Mouse (Mus musculus) heart, adult 2 months (tissue): ENCODE measurements around the gene Pla2g4b.

ENCODE experiments used
- CTCF ChIP-seq: fragments of 200-600 bp; IDR thresholded peaks from 2 replicates; pipeline ENCODE4 v1.8.1; 2022; ENCODE audit warnings: antibody characterized with exemption, mild to moderate bottlenecking, moderate library complexity
- POLR2A ChIP-seq: fragments of 200-500 bp; IDR thresholded peaks from 2 replicates; pipeline ENCODE4 v1.6.1; 2011; ENCODE audit warnings: mild to moderate bottlenecking, low read depth, low read length, control low read depth; ENCODE audit not compliant: insufficient read depth

DNA sequence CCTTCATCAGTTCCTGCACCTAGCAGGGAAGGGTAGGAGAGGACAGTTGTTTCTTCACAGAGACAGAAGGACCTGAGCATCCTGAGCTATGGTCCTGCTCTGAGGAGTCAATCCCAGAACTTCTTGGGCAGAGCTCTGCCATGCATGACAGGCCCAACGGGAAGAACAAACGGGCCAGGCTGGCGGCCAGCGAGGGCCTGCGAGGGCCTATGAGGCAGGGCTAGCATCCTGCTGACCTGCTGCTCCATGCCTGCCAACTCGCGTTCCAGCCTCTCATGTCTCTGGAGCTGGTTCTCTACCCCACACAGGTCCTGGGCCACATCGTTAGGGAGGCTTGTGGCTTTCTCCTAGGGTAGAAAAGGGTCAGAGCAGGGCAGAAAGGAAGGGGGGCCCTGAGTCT is 29.0 kb downstream of the Pla2g4b start:
- no peak for TF ChIP-seq POLR2A
- no peak for TF ChIP-seq CTCF
